Mouse (Mus musculus): Measurements from ENCODE around the gene Nemp1. TPM values are rescaled to one million over a fixed set of nuclear protein-coding genes. Genes with fewer than 3 reads are reported as not detected.

The Nemp1 gene
- 7.8 TPM for total RNA-seq (2023)

GRCm38 (mm10) chr10:127666501-127667268 is at the start of gene Nemp1:
Nemp1 (plus strand) TSS chr10:127666901.

GRCm38 (mm10) chr10:127620406-127621190 is 46.1 kb upstream of the Nemp1 start, which contains the start of gene Lrp1:
Lrp1 (minus strand) TSS chr10:127621148.

GRCm38 (mm10) chr10:127642772-127643552 is 23.7 kb upstream of the Nemp1 start, which contains the start of gene Stat6:
Stat6 (plus strand) TSS chr10:127642986.

GRCm38 (mm10) chr10:127668093-127669050 is 1.7 kb downstream of the Nemp1 start, which contains the start of gene Nab2:
Nab2 (minus strand) TSS chr10:127668568.

GRCm38 (mm10) chr10:127704766-127705220 is 38.1 kb downstream of the Nemp1 start, which contains the start of gene Myo1a:
Myo1a (plus strand) TSS chr10:127705170.

GRCm38 (mm10) chr10:127724178-127724577 is 57.5 kb downstream of the Nemp1 start, which contains the start of gene Tac2:
Tac2 (plus strand) TSS chr10:127724478.

GRCm38 (mm10) chr10:127739083-127739660 is 72.5 kb downstream of the Nemp1 start, which contains the start of gene Zbtb39:
Zbtb39 (plus strand) TSS chr10:127739538.

Other genes starting within 250 kb of the Nemp1 start
- 6.2 TPM for gene Stac3, start 165.2 kb upstream of the Nemp1 start, total RNA-seq (2023)
- gene Ndufa4l2, start 151.9 kb upstream of the Nemp1 start, total RNA-seq (2023), result not detected
- gene Shmt2, start 144.5 kb upstream of the Nemp1 start, total RNA-seq (2023), result 117 TPM
- gene Nxph4, start 132.3 kb upstream of the Nemp1 start, total RNA-seq (2023), result not detected
- gene Lrp1, start 45.8 kb upstream of the Nemp1 start, total RNA-seq (2023), result 3.0 TPM
- 202 TPM for gene Stat6, start 23.9 kb upstream of the Nemp1 start, total RNA-seq (2023)
- 42.3 TPM for gene Nab2, start 1.7 kb downstream of the Nemp1 start, total RNA-seq (2023)
- 0.43 TPM for gene Myo1a, start 38.3 kb downstream of the Nemp1 start, total RNA-seq (2023)
- gene Tac2, start 57.6 kb downstream of the Nemp1 start, total RNA-seq (2023), result not detected
- gene Zbtb39, start 72.6 kb downstream of the Nemp1 start, total RNA-seq (2023), result 11.4 TPM
- gene Gpr182, start 84.8 kb downstream of the Nemp1 start, total RNA-seq (2023), result not detected
- gene Rdh1, start 92.8 kb downstream of the Nemp1 start, total RNA-seq (2023), result 0.40 TPM
- gene Rdh16f1, start 92.9 kb downstream of the Nemp1 start, total RNA-seq (2023), result 0.49 TPM
- not detected for gene Rdh9, start 109.5 kb downstream of the Nemp1 start, total RNA-seq (2023)
- not detected for gene Rdh16, start 134.3 kb downstream of the Nemp1 start, total RNA-seq (2023)
- gene Rdh19, start 183.0 kb downstream of the Nemp1 start, total RNA-seq (2023), result not detected
- gene Rdh16f2, start 199.6 kb downstream of the Nemp1 start, total RNA-seq (2023), result not detected
- not detected for gene Rdh7, start 221.9 kb downstream of the Nemp1 start, total RNA-seq (2023)
- gene Sdr9c7, start 231.6 kb downstream of the Nemp1 start, total RNA-seq (2023), result not detected